Mouse (Mus musculus): ENCODE measurements at regions not wholly inside any gene's neighbourhood (a gene's known extent, or its start where the extent isn't known, plus 50 kb on each side); places are given as distances from the start of the nearest gene placed in this dataset.

DNA sequence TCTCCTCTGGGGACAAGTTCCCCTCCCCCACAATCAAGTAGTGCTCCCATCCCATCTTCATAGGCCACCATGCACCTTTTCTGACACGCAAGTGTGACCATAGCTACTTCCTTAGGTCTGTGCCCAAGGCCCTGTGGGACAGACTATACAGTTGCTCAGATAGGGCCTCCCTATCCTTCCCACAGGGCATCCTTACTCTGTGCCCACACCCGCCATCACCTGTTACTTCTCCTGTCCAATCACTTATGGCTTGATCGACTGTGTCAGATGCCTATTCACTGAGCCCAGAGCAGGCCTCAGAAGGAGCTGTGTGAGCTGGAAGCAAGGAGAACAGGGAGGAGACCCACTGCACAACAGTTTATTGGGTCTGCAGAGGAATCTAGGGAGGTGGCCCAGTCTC lies 56.6 kb upstream of the Lrpap1 start:
- ChIA-PET CTCF (no interaction called here), POLR2A (no interaction called here)
- peaks cover under 1% of the 10 kb centered on the region for H3K27me3 ChIP-seq
- in situ Hi-C loops (cut with MboI; ENCODE audit: low pct_unique_long_range_greater_than_20kb), result no loop called here
- no peak for TF ChIP-seq CTCF (IDR thresholded peaks at IDR 0.05)
- DNase-seq (ENCODE audit: low read depth, low spot score) (no peak), ATAC-seq (no peak)

DNA sequence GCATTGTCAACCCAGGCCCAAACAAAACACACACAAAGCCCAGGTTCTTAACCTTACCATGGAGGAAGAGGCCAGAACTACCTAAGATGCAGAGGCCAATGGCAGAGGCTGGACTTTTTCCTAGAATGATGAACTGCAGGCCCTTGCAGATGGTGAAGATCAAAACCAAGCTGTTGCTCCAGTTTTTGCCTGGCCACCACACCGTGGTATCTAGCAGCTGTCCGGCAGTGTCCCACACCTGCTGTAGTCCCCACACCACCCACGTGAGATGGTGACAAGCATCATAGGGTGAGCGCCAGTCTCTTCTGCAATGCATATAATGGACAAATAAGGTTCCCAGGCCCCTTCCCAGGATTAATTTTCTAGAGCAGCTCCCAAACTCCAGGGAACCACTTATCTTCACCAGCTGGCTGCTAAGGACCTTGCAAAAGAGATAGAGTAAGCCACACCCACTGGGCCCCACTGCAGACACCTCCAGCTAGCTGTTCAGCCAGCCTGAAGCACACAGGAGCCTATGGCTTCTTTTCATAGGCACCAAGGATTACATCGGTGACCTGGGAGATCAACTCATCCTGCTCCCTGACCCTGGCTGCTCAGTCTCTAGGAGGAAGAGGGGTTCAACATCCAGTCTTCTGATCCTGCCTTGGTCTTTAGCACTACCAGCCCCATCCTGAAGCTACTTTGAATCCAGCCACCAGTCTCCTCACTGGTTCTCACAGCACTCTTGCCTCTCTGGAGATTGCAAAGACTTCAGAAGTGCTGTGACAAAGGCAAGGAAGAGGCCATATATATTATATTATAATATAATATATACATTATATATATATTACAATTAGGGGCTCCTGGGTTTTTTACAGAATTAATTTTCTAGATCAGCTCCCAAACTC lies 55.6 kb upstream of the Lrpap1 start:
- TF ChIP-seq CTCF (IDR thresholded peaks at IDR 0.05), result no peak
- no peak for DNase-seq (ENCODE audit: low read depth, low spot score)
- no peak for ATAC-seq
- CTCF ChIA-PET, result no interaction called here
- in situ Hi-C loops (cut with MboI; ENCODE audit: low pct_unique_long_range_greater_than_20kb), result no loop called here
- H3K27me3 ChIP-seq, result peaks cover 6% of the 10 kb centered on the region
- POLR2A ChIA-PET, result no interaction called here

DNA sequence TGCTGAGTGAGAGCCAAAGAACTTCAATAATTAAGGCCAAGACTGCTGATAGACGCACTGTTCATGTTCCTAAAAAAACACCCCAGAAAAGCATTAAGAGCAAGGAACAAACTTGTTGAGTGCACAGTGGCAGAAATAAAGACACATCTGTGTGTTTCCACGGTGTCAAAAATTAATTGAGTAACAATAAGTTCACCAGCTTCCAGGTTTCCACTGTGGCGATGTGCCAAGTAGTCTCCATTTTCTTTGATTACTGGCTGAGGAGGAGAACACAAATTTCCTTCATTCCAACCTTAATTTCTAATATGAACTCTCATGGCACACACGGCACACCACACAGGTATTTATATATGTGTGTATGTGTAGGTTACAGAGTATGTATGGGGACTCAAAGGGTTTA lies 54.3 kb upstream of the Lrpap1 start:
- H3K27me3 ChIP-seq, result peaks cover 11% of the 10 kb centered on the region
- ChIA-PET CTCF (no interaction called here), POLR2A (no interaction called here)
- no peak for DNase-seq (ENCODE audit: low read depth, low spot score)
- no peak for TF ChIP-seq CTCF (IDR thresholded peaks at IDR 0.05)
- ATAC-seq, result no peak
- in situ Hi-C loops (cut with MboI; ENCODE audit: low pct_unique_long_range_greater_than_20kb), result no loop called here

DNA sequence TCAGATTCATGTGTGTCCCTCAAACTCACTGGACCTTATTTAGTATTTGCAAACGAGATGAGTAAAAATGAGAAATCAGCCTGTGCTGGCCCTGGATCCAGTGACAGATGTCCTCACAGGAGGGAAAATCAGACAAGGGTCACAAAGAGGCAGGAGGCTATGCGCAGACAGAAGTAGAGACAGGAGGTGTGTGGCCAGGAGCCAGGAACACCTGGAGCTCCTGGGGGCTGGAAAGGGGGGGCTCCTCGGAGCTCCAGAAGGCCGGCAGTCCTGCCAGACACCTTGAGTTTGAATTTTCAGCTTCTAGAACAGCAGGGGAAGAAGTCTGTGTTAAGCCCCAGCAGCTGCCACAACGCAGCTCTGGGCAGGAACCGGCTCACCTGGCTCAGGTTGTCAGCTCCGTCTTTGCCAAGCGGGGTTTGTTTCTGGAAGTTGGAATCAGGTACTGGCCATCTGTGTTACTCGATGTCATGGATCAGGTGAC lies 53.7 kb upstream of the Lrpap1 start:
- TF ChIP-seq CTCF (IDR thresholded peaks at IDR 0.05), result no peak
- DNase-seq (ENCODE audit: low read depth, low spot score), result no peak
- no peak for ATAC-seq
- peaks cover 11% of the 10 kb centered on the region for H3K27me3 ChIP-seq
- CTCF ChIA-PET, result no interaction called here
- in situ Hi-C loops (cut with MboI; ENCODE audit: low pct_unique_long_range_greater_than_20kb), result no loop called here
- POLR2A ChIA-PET, result no interaction called here

DNA sequence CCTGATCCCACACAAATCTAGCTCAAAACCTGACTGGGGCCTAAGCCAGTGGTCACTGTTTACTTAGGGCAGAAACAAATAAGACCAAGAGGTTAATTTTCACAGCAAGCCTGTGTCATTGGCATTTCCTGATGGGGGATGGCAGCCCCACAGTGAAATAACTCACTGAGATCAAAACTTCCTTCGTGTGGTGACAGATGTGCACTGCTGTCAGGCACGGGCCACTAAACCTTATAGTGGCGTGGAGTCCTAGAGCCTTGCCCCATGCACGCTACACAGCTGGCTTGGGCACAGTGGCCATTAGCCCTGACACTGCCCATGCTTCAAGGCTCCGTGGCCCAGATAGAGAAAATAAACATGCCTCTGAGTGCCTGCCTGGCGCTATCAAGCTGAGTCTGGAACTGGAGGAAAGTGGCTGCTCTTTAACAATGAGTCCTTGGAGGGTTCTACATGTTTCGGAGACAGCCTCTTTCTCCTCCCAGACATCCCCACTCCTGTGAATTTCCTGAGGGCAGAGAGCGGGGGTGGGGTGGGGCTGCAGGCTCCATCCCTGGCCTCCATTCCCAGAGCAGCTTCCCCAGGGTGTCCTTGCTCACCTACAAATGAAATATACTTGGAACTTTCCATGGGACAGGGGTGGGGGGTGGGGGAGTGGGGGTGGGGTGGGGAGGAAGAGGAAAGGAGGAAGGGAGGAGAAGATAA lies 52.9 kb upstream of the Lrpap1 start:
- in situ Hi-C loops (cut with MboI; ENCODE audit: low pct_unique_long_range_greater_than_20kb), result no loop called here
- ChIA-PET CTCF (no interaction called here), POLR2A (no interaction called here)
- no peak for DNase-seq (ENCODE audit: low read depth, low spot score)
- H3K27me3 ChIP-seq, result peaks cover 11% of the 10 kb centered on the region
- TF ChIP-seq CTCF (IDR thresholded peaks at IDR 0.05), result no peak
- no peak for ATAC-seq

DNA sequence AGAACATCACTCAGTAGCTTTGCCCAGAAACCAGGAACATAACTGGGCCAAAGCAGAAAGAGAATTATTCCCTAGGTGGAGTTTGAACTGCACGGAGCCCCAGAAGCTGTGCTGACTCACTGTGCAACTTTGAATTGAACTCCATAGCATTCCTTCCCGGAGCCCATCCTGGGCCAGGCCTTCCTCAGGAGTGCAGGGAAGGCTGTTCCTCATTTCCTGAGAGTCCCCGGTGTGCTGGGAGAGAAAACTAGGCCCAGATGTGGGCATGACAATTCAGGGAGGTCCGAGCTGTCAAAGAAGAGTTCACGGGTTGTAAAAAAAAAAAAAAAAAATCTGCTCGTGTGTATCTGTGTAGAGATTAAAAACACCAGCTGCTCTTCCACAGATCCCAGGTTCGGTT lies 50.8 kb upstream of the Lrpap1 start:
- POLR2A ChIA-PET, result no interaction called here
- no peak for TF ChIP-seq CTCF (IDR thresholded peaks at IDR 0.05)

DNA sequence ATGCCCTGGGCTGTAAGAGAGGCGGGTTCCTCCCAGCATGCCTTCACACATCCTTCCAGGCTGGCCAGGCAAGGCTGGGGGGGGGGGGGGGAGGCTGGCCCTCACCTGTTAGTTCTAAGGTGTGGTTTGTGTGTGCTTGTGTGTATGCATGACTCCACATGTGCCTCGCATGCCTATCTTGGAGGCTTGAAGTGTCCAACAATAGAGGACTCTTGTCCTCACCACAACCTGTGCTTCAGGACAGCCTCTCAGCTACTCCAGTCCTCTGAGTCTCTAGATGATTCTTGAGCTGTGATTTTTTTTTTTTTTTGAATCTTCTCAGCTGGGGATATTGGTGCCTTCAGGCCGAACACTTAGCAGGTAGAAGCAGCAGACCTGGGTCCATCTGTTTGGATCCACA lies 50.2 kb upstream of the Lrpap1 start:
- H3K27me3 ChIP-seq, result peaks cover 11% of the 10 kb centered on the region
- ChIA-PET CTCF (no interaction called here), POLR2A (no interaction called here)
- in situ Hi-C loops (cut with MboI; ENCODE audit: low pct_unique_long_range_greater_than_20kb), result no loop called here
- ATAC-seq, result no peak
- no peak for DNase-seq (ENCODE audit: low read depth, low spot score)
- no peak for TF ChIP-seq CTCF (IDR thresholded peaks at IDR 0.05)

More for the DNA sequence above, 50.8 kb upstream of the Lrpap1 start:
- in situ Hi-C loops (cut with MboI; ENCODE audit: low pct_unique_long_range_greater_than_20kb), result no loop called here
- CTCF ChIA-PET, result no interaction called here
- ATAC-seq (no peak), DNase-seq (ENCODE audit: low read depth, low spot score) (no peak)
- H3K27me3 ChIP-seq, result peaks cover 11% of the 10 kb centered on the region
